Mouse (Mus musculus): ENCODE data around the gene Agpat4.

DNA sequence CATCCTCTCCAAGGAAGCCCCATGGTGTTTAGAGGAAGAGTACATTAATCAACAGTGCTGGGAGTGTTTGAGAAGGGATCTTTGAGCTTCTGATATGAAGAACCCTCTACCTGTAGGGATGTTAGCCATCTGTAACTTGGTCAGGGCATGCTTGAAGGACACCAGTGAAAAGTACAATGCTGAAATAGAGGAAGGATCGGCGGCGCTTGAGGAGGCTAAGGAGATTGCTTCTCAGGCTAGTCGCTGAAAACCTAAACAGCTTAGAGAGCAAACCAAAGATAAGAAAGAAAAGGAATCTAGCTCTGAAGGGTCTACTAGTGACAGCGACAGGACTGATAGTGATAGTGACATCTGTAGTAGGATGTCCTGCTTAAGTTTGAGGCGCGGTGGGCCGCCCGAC is 132.1 kb downstream of the Agpat4 start:
- TF ChIP-seq CTCF (IDR thresholded peaks at IDR 0.05; ENCODE audit: low read depth) (no peak), EP300 (IDR thresholded peaks at IDR 0.05; ENCODE audit: low read depth) (no peak)

Data from heart, postnatal 0 days (tissue).